Mouse (Mus musculus) brain, embryonic 14.5 days (tissue): ENCODE results near the gene Il17ra.

Experiments
- CTCF ChIP-seq: fragments of 200-500 bp; IDR thresholded peaks from 2 replicates; pipeline ENCODE4 v1.5.1; 2012; ENCODE audit warnings: inconsistent platforms, mild to moderate bottlenecking, moderate library complexity, borderline replicate concordance; ENCODE audit not compliant: insufficient read depth, insufficient read length; ENCODE audit errors: extremely low read depth
- POLR2A ChIP-seq: fragments of 200-500 bp; IDR thresholded peaks from 2 replicates; pipeline ENCODE4 v1.6.1; 2012; ENCODE audit warnings: mild to moderate bottlenecking, inconsistent platforms, borderline replicate concordance; ENCODE audit not compliant: poor library complexity, insufficient read depth, insufficient read length, severe bottlenecking; ENCODE audit errors: extremely low read depth

GRCm38 (mm10) chr6:120453103-120453445, 10.0 kb upstream of the Il17ra start:
- no peak for TF ChIP-seq POLR2A
- no peak for TF ChIP-seq CTCF
